Mouse (Mus musculus): Measurements from ENCODE around the gene Btbd16.

Gene Btbd16

DNA sequence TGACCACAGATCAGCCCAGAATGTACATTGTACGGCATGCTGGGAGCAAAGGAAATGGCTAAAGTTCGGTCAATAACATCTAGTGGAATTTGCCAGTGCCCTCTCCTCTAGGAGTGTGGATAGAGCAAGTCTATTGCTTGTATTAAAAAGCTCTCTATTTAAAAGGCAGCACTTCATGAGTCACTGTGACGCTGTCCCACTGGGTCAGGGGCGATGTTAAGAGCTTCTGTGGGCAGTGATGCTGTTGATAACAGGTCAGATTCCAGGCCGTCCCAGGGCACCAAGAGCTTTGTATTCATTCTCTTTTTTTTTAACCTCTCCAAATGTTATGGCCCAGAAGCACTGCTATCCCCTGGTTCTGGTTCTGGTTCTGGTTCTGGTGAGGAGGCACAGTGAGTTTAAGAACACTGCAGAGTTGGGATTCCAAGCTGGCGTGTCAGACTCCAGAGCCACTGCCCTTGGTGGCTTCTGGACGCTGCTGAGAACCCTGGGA is 17.5 kb upstream of the Btbd16 start:
- no peaks in the 10 kb centered on the region for H3K27me3 ChIP-seq (ENCODE audit: control insufficient read depth, insufficient read depth, low read length, poor library complexity, severe bottlenecking)
- no peaks in the 10 kb centered on the region for H3K36me3 ChIP-seq (ENCODE audit: control insufficient read depth, insufficient read depth, low read length, poor library complexity, severe bottlenecking)
- no peak for DNase-seq (ENCODE audit: low read depth, low spot score)

DNA sequence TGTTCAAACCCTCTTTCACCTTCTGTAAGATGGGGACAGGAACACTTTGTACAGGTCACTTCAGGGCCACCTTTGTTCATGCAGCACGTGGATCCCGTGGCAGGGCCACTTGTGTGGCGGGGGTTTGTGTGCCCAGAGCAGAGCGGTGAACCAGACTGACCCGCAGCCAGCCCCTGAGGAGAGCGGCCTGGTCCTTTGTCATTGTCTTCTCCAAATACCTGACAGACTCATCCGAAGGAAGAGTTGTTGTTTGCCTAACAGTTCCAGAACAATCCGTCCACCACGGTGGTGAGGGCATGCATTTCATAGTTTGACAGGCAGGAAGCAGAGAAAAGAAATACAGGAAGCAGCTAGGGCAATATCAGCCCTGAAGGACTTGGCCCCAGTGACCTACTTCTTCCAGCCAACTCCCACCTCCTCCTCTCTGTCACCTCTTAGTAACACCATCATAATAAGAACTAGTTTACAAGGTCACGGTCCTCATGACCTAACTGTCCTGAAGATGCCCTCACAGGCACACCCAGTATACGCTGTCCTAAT is 16.5 kb upstream of the Btbd16 start:
- Histone ChIP-seq H3K27me3 (ENCODE audit: control insufficient read depth, insufficient read depth, low read length, poor library complexity, severe bottlenecking) (no peaks in the 10 kb centered on the region), H3K36me3 (ENCODE audit: control insufficient read depth, insufficient read depth, low read length, poor library complexity, severe bottlenecking) (no peaks in the 10 kb centered on the region)
- no peak for DNase-seq (ENCODE audit: low read depth, low spot score)

DNA sequence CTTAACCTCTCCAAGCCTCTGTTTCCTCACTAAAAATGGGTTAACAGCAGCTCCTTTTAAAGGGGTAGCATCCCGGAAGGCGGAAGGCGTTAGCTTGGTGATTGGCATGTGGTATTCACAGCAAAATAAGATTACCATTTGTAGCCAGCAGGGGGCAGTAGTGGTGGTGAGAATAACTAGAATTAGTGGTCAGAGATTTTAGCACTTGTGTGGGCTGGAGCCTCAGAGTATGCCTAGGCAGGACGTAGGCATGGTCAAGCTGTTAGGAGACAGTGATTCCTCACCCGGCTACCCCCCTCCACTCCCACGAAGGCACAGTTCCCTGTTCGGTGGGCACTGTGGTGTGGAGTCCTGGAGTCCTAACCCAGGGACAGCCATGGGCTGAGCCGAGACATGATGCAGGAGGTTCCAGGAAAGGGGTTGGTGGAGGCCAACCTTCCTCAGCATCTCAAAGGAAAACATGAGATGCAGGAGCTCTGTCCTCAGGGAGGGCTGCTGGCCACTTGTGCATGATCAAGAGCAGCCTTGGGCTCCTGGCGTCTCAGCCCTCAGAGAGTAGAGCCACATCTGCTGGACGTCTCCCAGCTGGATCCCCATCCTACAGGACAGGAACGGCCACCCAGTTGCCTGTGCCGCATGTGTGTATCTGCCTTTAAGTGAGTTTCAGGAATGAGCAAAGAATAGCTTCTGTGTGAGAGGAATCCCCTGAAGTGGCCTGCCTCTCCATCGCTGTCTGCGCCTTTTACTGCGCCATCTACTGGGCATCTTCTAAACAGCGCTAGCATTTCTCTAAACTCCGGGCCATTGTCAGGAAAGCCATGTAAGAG is 11.6 kb upstream of the Btbd16 start:
- DNase-seq (ENCODE audit: low read depth, low spot score), result peak; percentile 69
- Histone ChIP-seq H3K27me3 (ENCODE audit: control insufficient read depth, insufficient read depth, low read length, poor library complexity, severe bottlenecking) (no peaks in the 10 kb centered on the region), H3K36me3 (ENCODE audit: control insufficient read depth, insufficient read depth, low read length, poor library complexity, severe bottlenecking) (no peaks in the 10 kb centered on the region)

DNA sequence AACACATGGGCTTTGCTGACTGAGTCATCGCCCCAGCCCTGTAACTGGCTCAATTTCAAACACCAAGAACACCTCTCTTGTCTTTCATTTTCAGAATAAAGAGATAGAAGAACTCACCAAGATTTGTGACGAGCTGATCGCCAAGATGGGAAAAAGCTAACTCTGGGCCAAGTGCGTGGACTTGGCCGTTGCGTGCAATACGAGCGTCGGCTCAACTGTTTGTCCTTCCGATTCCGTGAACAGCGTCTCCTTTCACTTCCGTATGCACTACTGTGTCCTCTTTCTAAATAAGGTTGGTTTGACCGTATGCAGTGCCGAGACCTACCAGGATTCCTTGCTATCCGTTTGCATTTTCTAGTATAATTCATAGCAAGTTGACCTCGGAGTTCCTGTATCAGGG is 9.7 kb upstream of the Btbd16 start:
- H3K36me3 ChIP-seq (ENCODE audit: control insufficient read depth, insufficient read depth, low read length, poor library complexity, severe bottlenecking), result no peaks in the 10 kb centered on the region
- no peaks in the 10 kb centered on the region for H3K27me3 ChIP-seq (ENCODE audit: control insufficient read depth, insufficient read depth, low read length, poor library complexity, severe bottlenecking)
- DNase-seq (ENCODE audit: low read depth, low spot score), result no peak

DNA sequence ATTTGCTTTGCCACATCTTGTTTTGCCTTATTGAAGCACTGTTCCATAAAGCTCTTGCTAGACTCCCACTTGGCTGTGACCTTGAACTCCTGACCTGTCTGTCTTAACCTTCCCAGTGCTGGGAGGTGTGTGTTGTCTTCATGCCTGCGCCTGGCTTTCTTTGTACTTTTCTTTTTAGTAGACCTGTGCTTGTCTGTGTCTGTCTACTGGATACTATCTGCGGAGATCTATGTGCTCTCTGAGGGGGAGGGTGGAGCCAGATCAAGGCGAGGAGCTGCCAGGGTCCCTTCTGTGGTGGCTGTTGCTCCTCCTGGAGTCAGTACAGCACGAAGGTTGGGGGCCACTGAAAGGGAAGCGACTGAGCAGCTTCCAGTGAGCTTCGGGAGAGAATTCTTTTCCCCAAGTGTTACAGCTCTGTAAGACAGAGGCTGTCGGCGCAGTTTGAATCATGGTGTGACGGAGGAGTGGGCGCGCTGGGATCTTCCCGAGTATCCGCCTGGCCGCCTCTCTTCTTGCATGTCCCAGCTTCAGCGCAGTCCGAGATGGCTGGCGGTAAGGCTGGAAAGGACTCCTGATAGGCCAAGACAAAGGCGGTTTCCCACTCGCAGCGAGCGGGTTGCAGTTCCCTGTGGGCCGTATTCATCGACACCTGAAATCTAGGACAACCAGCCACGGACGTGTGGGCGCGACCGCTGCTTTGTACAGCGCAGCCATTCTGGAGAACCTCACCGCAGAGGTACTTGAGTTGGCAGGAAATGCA is 7.3 kb upstream of the Btbd16 start:
- H3K36me3 ChIP-seq (ENCODE audit: control insufficient read depth, insufficient read depth, low read length, poor library complexity, severe bottlenecking), result no peaks in the 10 kb centered on the region
- DNase-seq (ENCODE audit: low read depth, low spot score), result no peak

DNA sequence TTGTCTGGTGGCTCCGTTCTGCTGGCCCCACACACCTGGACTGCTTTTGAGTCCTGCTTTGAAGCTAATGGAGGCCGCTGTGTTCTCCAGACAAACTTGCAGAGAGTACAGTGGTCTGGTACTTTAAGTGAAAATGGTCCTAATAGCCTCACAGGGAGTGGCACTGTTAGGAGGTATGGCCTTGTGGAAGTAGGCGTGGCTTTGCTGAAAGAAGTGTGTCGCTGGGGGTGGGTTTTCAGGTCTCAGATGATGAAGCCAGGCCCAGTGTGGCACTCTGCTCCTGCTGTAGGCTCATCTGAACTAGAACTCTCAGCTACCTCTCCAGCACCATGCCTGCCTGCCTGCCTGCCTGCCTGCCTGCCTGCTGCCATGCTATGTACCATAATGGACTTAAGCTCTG is 5.7 kb upstream of the Btbd16 start:
- Histone ChIP-seq H3K36me3 (ENCODE audit: control insufficient read depth, insufficient read depth, low read length, poor library complexity, severe bottlenecking) (no peaks in the 10 kb centered on the region), H3K27me3 (ENCODE audit: control insufficient read depth, insufficient read depth, low read length, poor library complexity, severe bottlenecking) (no peaks in the 10 kb centered on the region)
- no peak for DNase-seq (ENCODE audit: low read depth, low spot score)

More for the DNA sequence above, 7.3 kb upstream of the Btbd16 start:
- no peaks in the 10 kb centered on the region for H3K27me3 ChIP-seq (ENCODE audit: control insufficient read depth, insufficient read depth, low read length, poor library complexity, severe bottlenecking)

DNA sequence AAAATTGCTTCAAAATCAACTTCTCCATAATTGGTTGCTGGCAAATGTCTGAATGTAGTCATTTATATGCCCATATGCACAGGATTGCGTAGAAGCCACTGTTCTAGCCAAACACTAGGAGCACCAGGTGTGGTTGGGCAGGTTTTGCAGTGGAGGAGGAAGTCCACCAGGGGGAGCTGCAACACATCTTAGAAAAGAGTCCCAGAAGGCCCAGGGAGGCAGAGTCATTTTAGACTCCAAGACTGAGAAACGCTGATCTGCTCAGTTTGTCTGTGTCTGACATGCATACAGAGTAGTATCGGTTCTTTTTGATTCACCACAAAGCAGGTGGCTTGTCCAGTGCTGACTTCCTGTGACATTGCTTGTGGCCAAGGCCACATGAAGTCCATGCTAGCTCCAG is 3.2 kb upstream of the Btbd16 start:
- Histone ChIP-seq H3K27me3 (ENCODE audit: control insufficient read depth, insufficient read depth, low read length, poor library complexity, severe bottlenecking) (no peaks in the 10 kb centered on the region), H3K36me3 (ENCODE audit: control insufficient read depth, insufficient read depth, low read length, poor library complexity, severe bottlenecking) (no peaks in the 10 kb centered on the region)
- peak; percentile 85 for DNase-seq (ENCODE audit: low read depth, low spot score)

DNA sequence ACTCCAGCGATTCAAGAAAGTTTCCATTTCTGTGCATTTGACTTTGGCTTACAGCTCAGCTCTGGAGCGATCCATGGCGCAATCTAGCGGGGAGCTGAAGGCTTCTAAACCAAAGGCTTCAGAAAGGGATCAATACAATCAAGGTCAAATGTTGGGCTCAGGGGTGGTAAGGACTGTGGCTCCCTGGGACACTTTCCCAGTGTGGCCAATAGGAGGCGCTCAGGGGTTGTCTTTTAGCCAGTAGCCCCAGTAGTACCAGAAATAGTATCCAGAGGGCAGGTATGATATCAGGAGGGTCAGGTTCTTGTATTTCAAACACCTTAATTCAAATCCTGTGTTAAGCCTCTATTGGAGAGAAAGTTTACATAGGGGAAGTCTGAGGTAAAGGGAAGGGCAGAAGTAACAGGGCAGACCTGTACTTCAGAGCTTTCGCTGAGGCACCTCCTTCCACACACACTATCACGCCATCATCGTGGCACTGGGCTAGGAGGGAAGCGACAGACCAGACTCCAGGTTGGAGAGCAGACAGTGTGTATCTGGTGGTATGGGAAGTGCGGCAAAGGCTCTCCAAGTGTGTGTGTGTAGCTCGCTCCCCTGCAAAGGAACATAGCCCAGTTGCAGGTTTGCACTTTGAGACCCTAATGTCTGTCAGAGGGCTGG is 568 bp upstream of the Btbd16 start:
- no peaks in the 10 kb centered on the region for H3K36me3 ChIP-seq (ENCODE audit: control insufficient read depth, insufficient read depth, low read length, poor library complexity, severe bottlenecking)
- DNase-seq (ENCODE audit: low read depth, low spot score), result peak; percentile 65

DNA sequence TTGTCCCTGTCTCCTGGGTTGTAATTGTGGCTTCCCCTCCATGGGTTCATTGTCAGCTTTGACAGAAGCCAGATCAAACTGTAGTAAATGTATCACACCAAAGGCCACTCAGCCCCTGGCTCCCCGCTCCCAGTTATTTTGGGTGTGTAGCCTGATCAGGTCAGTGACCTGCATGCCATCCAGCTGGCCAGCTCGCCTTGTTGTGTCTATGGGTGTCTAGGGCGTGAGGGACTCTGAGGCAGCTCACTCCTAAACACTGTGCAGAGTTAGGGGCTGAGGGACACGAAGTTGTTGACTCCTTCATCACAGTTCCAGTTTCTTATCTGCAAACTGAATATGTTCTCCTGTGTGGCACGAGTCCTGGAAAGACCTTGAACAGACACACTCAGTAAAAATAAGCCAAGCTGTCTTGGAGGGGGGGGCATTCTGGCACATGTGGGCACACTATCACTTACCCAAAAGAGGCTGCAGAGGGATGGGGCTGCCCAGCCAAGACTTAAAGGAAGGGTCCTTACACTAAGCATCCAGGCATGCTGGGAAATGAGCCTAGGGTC is 7.1 kb downstream of the Btbd16 start:
- DNase-seq (ENCODE audit: low read depth, low spot score), result no peak
- Histone ChIP-seq H3K27me3 (ENCODE audit: control insufficient read depth, insufficient read depth, low read length, poor library complexity, severe bottlenecking) (no peaks in the 10 kb centered on the region), H3K36me3 (ENCODE audit: control insufficient read depth, insufficient read depth, low read length, poor library complexity, severe bottlenecking) (no peaks in the 10 kb centered on the region)

More for the DNA sequence above, 568 bp upstream of the Btbd16 start:
- H3K27me3 ChIP-seq (ENCODE audit: control insufficient read depth, insufficient read depth, low read length, poor library complexity, severe bottlenecking), result no peaks in the 10 kb centered on the region

DNA sequence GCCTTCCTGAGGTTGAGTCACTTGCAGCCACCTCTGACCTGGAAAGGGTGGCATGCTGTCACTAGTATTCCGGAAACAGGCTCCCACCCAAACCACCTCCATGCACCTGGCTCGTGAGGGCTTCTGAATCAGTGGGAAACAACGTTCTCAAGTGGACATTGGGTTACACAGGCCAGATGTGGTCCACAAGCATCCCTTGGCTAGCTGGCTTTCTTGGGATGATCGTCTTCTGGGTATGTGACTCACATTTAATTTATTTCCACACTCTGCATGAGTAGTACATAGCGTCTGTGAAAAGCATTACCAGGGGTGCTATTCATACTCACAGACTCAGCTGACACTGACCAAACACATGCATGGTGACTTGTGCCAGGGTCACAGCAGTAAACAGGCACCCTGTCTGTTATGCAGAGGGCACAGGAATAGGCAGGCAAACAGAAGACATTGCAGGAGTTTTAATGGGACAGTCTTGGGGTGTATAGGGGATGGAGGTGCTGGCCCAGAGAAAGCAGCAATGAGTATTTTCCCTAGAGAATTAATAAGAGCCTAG is 8.7 kb downstream of the Btbd16 start:
- Histone ChIP-seq H3K36me3 (ENCODE audit: control insufficient read depth, insufficient read depth, low read length, poor library complexity, severe bottlenecking) (no peaks in the 10 kb centered on the region), H3K27me3 (ENCODE audit: control insufficient read depth, insufficient read depth, low read length, poor library complexity, severe bottlenecking) (no peaks in the 10 kb centered on the region)
- DNase-seq (ENCODE audit: low read depth, low spot score), result no peak

DNA sequence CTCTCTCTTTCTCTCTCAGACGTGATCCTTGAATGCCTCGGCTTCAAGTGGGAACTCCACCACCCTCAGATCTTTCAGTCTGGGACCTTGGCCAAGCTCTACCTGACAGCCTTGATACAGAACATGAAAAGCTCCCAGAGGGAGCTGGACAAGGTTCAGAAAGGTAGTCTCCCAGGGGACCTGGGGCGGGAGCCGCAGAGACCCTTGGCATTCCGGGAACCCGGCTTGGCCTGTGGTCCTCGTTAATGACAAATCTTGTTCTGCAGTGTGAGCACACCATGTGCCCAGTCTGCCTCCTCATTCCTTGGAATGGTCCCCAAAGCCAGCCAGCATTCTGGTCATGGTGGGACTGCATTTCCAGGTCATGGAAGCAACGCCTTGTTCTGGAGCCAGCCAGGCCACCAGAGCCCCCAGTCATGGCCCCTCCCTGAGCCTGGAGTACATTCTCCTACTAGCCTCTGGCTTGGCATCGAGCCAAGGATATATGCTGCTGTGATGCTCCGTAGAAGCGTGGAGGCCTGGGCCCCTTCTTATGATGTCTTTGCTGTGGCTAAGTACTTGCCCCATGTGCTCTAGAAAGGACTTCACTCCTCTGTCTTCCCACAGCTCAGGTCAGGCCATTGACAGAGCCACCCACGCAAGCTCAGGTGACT is 12.2 kb downstream of the Btbd16 start:
- H3K27me3 ChIP-seq (ENCODE audit: control insufficient read depth, insufficient read depth, low read length, poor library complexity, severe bottlenecking), result no peaks in the 10 kb centered on the region
- no peak for DNase-seq (ENCODE audit: low read depth, low spot score)
- H3K36me3 ChIP-seq (ENCODE audit: control insufficient read depth, insufficient read depth, low read length, poor library complexity, severe bottlenecking), result no peaks in the 10 kb centered on the region

DNA sequence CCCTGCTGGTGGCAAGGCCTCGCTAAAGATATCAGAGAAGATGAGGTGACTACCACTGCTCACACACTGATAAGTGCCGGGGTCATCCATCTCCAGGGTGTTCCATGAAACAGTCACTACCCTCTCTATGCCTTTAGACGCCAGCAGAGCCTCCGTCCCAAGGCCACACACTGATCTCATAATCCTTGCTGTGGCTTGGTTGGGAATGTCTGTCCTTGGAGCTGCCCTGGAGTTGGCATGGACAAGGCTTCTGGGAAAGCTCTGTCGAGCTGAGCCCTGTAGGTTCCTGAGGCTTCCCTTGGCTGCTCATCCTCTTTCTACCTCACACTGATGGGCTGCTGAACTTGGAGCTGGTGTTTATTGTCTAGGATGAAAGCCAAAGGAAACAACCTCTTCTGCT is 12.8 kb downstream of the Btbd16 start:
- Histone ChIP-seq H3K36me3 (ENCODE audit: control insufficient read depth, insufficient read depth, low read length, poor library complexity, severe bottlenecking) (no peaks in the 10 kb centered on the region), H3K27me3 (ENCODE audit: control insufficient read depth, insufficient read depth, low read length, poor library complexity, severe bottlenecking) (no peaks in the 10 kb centered on the region)
- DNase-seq (ENCODE audit: low read depth, low spot score), result no peak

DNA sequence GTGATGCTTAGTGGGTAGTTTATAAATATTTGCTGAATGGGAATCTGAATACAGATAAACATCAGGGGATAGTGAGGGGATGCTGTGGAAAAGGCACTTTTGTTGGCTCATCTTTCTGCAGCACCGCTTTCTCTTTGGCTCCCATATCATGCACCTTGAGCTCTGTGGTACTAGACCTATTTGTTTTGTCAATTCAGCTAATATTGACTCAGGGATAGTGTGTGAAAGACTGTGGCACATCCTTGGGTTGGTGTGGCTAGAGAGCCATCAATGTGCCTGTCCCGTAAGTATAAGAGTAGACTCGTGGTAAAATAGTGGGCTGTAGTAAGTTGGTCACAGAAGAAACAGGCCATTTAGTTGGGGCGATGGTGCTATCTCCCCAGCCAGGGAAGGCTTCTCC is 13.7 kb downstream of the Btbd16 start:
- no peak for DNase-seq (ENCODE audit: low read depth, low spot score)
- Histone ChIP-seq H3K27me3 (ENCODE audit: control insufficient read depth, insufficient read depth, low read length, poor library complexity, severe bottlenecking) (no peaks in the 10 kb centered on the region), H3K36me3 (ENCODE audit: control insufficient read depth, insufficient read depth, low read length, poor library complexity, severe bottlenecking) (no peaks in the 10 kb centered on the region)

DNA sequence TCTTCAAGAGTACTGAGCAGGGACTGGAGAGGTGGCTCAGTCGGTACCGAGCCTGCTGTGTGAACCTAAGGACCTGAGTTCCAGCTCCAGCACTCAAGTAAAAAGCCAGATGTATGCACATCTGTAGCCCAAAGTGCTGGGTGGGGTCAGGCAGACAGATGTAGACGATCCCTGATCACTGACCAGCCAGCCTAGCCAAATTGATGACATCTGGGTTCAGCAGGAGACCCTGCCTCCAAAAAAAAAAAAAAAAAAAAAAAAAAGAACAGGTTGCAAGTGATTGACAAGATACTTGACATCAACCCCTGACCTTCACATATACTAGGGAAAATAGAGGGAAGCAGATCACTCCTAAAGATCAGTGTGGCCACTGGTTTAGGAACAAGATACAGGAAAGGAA is 15.1 kb downstream of the Btbd16 start:
- DNase-seq (ENCODE audit: low read depth, low spot score), result no peak
- H3K27me3 ChIP-seq (ENCODE audit: control insufficient read depth, insufficient read depth, low read length, poor library complexity, severe bottlenecking), result no peaks in the 10 kb centered on the region
- H3K36me3 ChIP-seq (ENCODE audit: control insufficient read depth, insufficient read depth, low read length, poor library complexity, severe bottlenecking), result no peaks in the 10 kb centered on the region
